Mouse (Mus musculus) neural tube, embryonic 12.5 days (tissue): ENCODE results near the gene Tctn3. TPM values are rescaled to one million over a fixed set of nuclear protein-coding genes. Genes with fewer than 3 reads are reported as not detected.
"Not testable (repeated sequence)": the region's sequence is repeated elsewhere in the genome, so short reads cannot be mapped to it uniquely, and the experiment has no call there.

Source experiments
- ATAC-seq: fragments of 200-750 bp; cut with Nextera tagmentation; 2 replicates; pipeline ENCODE4 v1.8.0; 2017; ENCODE audit warnings: low read depth, mild to moderate bottlenecking, moderate TSS enrichment, moderate library complexity; ENCODE audit not compliant: low FRiP score
- H3K27ac ChIP-seq: fragments of 300-500 bp; sonication (generic); 2 replicates; pipeline ENCODE4 v1.5.1; 2016
- H3K27me3 ChIP-seq: fragments of 300-500 bp; sonication (generic); replicated peaks from 2 replicates; pipeline ENCODE4 v1.6.1; 2016; ENCODE audit warnings: mild to moderate bottlenecking
- H3K36me3 ChIP-seq: fragments of 300-500 bp; sonication (generic); 2 replicates; pipeline ENCODE4 v1.6.1; 2016; ENCODE audit warnings: mild to moderate bottlenecking
- H3K4me1 ChIP-seq: fragments of 300-500 bp; sonication (generic); 2 replicates; pipeline ENCODE4 v1.6.1; 2016
- H3K4me2 ChIP-seq: fragments of 300-500 bp; sonication (generic); replicated peaks from 2 replicates; pipeline ENCODE4 v1.6.1; 2016; ENCODE audit warnings: mild to moderate bottlenecking
- H3K4me3 ChIP-seq: fragments of 300-500 bp; sonication (generic); 2 replicates; pipeline ENCODE4 v1.5.1; 2016
- H3K9ac ChIP-seq: fragments of 300-500 bp; sonication (generic); 2 replicates; pipeline ENCODE4 v1.6.1; 2016; ENCODE audit warnings: mild to moderate bottlenecking
- H3K9me3 ChIP-seq: fragments of 300-500 bp; sonication (generic); 2 replicates; pipeline ENCODE4 v1.6.1; 2016; ENCODE audit warnings: mild to moderate bottlenecking
- WGBS: fragments of 180-500 bp; shearing (Covaris S2); methylation state at CpG from one replicate; pipeline ENCODE4 v1.1.7; 2016; 5-methylcytosine and 5-hydroxymethylcytosine counted together
- polyA plus RNA-seq: library from polyadenylated mRNA; unstranded; fragments of >200 nt; fragmentation: Nextera tagmentation; extraction: Ambion mirVana; gene quantifications from 2 replicates; pipeline ENCODE4 v1.2.1, GENCODE M21; 2016

Gene Tctn3
- polyA plus RNA-seq, 1 experiment from 2014 or later = 11.7 TPM

DNA sequence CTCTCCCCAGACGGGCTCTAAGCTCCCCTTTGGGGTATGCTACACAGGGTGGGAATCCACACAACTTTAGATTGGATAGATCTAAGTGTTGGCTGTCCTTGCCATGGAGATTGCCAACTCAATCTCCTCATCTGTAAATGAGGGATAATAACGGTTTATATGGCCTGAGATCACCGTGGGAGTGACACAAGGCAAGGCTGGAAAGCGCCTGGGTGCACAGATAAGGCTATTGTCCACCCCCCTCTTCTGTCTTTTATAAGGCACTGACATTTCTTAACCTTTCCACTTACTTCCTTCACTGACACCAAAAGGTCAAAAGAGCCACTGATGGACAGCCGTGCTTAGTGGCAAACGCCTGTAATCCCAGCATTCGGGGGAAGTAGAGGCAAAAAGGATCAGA is 25.1 kb downstream of the Tctn3 start:
- H3K4me3 ChIP-seq = peak overlapping the region; percentile 70
- H3K27me3 ChIP-seq = no peaks in the 10 kb centered on the region
- peaks cover 13% of the 10 kb centered on the region for H3K4me1 ChIP-seq
- H3K9ac ChIP-seq = peak overlapping the region; percentile 74; the same call in 1 of the 2 replicates
- 58% methylated on average over 7 of the region's 7 CpGs for WGBS
- H3K9me3 ChIP-seq = no peaks in the 10 kb centered on the region
- peak overlapping the region; percentile 80 for H3K4me2 ChIP-seq
- no peak overlapping the region for H3K27ac ChIP-seq
- peaks cover 23% of the 10 kb centered on the region for H3K36me3 ChIP-seq
- ATAC-seq = no peak

GRCm38 (mm10) chr19:40581662-40582061 is 30.4 kb downstream of the Tctn3 start:
- Histone ChIP-seq H3K4me2 (no peak overlapping the region), H3K9ac (no peak overlapping the region), H3K4me1 (peaks cover 1% of the 10 kb centered on the region; the same call in 1 of the 2 replicates), H3K27me3 (no peaks in the 10 kb centered on the region), H3K27ac (no peak overlapping the region), H3K4me3 (no peak overlapping the region), H3K36me3 (peaks cover 69% of the 10 kb centered on the region), H3K9me3 (no peaks in the 10 kb centered on the region)
- no peak for ATAC-seq
- 87% methylated on average over 5 of the region's 5 CpGs for WGBS

DNA sequence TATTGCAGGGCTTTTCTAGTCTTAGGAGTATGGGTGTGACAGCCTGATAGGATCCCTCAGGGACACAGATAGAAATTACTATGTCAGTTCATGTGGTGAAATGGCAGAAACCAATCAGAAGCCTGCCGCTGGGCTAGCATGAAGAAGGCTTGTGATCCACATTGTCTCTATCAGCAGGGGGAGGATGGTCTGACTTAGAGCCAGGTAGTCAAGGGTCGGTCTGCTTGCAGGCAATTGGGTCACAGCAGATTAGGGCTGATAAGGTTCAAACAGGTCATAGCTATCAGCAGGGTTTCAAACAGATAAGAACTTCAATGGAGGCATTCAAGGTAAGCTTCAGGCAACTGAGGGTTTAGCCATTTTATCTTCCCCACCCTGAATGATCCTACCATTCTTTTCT is 31.1 kb downstream of the Tctn3 start:
- 92% methylated on average over 2 of the region's 2 CpGs for WGBS
- H3K36me3 ChIP-seq = peaks cover 74% of the 10 kb centered on the region

GRCm38 (mm10) chr19:40575438-40575837 is 36.6 kb downstream of the Tctn3 start:
- no peak overlapping the region for H3K27ac ChIP-seq
- no peaks in the 10 kb centered on the region for H3K27me3 ChIP-seq
- no peak overlapping the region for H3K9ac ChIP-seq
- H3K4me3 ChIP-seq = no peak overlapping the region
- H3K36me3 ChIP-seq = peaks cover 93% of the 10 kb centered on the region
- no peak for ATAC-seq
- no peak overlapping the region for H3K4me2 ChIP-seq
- 84% methylated on average over 5 of the region's 5 CpGs for WGBS
- no peaks in the 10 kb centered on the region for H3K4me1 ChIP-seq
- H3K9me3 ChIP-seq = peaks cover 5% of the 10 kb centered on the region; the same call in 1 of the 2 replicates

More for the DNA sequence above, 31.1 kb downstream of the Tctn3 start:
- Histone ChIP-seq H3K27ac (no peak overlapping the region), H3K4me1 (no peaks in the 10 kb centered on the region), H3K9ac (no peak overlapping the region), H3K27me3 (no peaks in the 10 kb centered on the region), H3K4me2 (no peak overlapping the region), H3K4me3 (no peak overlapping the region), H3K9me3 (no peaks in the 10 kb centered on the region)
- no peak for ATAC-seq

DNA sequence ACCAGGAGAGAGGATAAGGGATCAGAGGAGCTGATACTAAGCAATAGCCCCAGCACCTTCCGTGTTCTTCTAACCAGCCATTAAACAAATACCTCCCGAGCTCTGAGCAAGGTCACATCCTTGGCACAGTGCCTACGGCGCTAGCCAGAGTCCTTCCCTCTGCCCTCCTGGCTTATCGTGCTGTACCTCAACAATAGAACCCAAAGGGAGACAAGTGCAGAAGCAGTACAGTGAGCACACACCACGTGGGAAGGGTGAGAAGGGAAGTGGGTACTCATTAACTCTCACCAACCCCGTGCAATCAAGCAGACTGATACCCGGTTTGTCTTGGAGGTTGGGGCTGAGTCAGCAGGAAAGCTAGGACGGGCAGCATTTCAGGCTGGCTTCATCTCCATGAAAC is 41.3 kb downstream of the Tctn3 start:
- WGBS = 92% methylated on average over 9 of the region's 9 CpGs

GRCm38 (mm10) chr19:40567616-40568015 is 44.4 kb downstream of the Tctn3 start:
- Histone ChIP-seq H3K36me3 (peaks cover 98% of the 10 kb centered on the region), H3K27ac (no peak overlapping the region), H3K4me2 (no peak overlapping the region), H3K4me3 (no peak overlapping the region), H3K9me3 (peaks cover 14% of the 10 kb centered on the region; the same call in 1 of the 2 replicates), H3K27me3 (no peaks in the 10 kb centered on the region), H3K4me1 (no peaks in the 10 kb centered on the region), H3K9ac (no peak overlapping the region)
- no peak for ATAC-seq
- 84% methylated on average over 3 of the region's 3 CpGs for WGBS

More for the DNA sequence above, 41.3 kb downstream of the Tctn3 start:
- Histone ChIP-seq H3K4me3 (no peak overlapping the region), H3K27ac (no peak overlapping the region), H3K36me3 (peaks cover 98% of the 10 kb centered on the region), H3K9me3 (peaks cover 14% of the 10 kb centered on the region; the same call in 1 of the 2 replicates), H3K4me1 (no peaks in the 10 kb centered on the region), H3K4me2 (no peak overlapping the region), H3K27me3 (no peaks in the 10 kb centered on the region), H3K9ac (no peak overlapping the region)
- no peak for ATAC-seq

GRCm38 (mm10) chr19:40563880-40564645 is 48.0 kb downstream of the Tctn3 start:
- Histone ChIP-seq H3K9me3 (no peaks in the 10 kb centered on the region), H3K4me3 (no peak overlapping the region), H3K27me3 (no peaks in the 10 kb centered on the region), H3K4me1 (no peaks in the 10 kb centered on the region), H3K9ac (no peak overlapping the region), H3K36me3 (peaks cover 74% of the 10 kb centered on the region), H3K27ac (no peak overlapping the region), H3K4me2 (no peak overlapping the region)
- no peak for ATAC-seq
- 91% methylated on average over 10 of the region's 10 CpGs for WGBS

- H3K36me3 ChIP-seq = peaks cover 69% of the 10 kb centered on the region
- not testable (repeated sequence) for H3K9ac ChIP-seq, ATAC-seq, H3K4me3 ChIP-seq, H3K27me3 ChIP-seq, H3K9me3 ChIP-seq, H3K4me2 ChIP-seq, H3K4me1 ChIP-seq, H3K27ac ChIP-seq
- 76% methylated on average over 15 of the region's 31 CpGs for WGBS
Observed at GRCm38 (mm10) chr19:40561521-40561920, 50.5 kb downstream of the Tctn3 start.

GRCm38 (mm10) chr19:40556029-40556428 is 56.0 kb downstream of the Tctn3 start:
- peaks cover 74% of the 10 kb centered on the region for H3K36me3 ChIP-seq
- H3K4me3 ChIP-seq = no peak overlapping the region
- ATAC-seq = no peak
- H3K9ac ChIP-seq = no peak overlapping the region
- H3K4me2 ChIP-seq = no peak overlapping the region
- H3K27ac ChIP-seq = no peak overlapping the region
- H3K9me3 ChIP-seq = no peaks in the 10 kb centered on the region
- no peaks in the 10 kb centered on the region for H3K27me3 ChIP-seq
- H3K4me1 ChIP-seq = no peaks in the 10 kb centered on the region
- WGBS = 81% methylated on average over 7 of the region's 7 CpGs

GRCm38 (mm10) chr19:40555136-40555535 is 56.9 kb downstream of the Tctn3 start:
- peaks cover 82% of the 10 kb centered on the region for H3K36me3 ChIP-seq

GRCm38 (mm10) chr19:40554343-40554742 is 57.7 kb downstream of the Tctn3 start:
- Histone ChIP-seq H3K27ac (no peak overlapping the region), H3K4me1 (no peaks in the 10 kb centered on the region), H3K27me3 (no peaks in the 10 kb centered on the region), H3K9ac (no peak overlapping the region), H3K9me3 (no peaks in the 10 kb centered on the region), H3K4me3 (no peak overlapping the region), H3K4me2 (no peak overlapping the region), H3K36me3 (peaks cover 89% of the 10 kb centered on the region)
- no peak for ATAC-seq
- WGBS = 95% methylated on average over 11 of the region's 11 CpGs

More at GRCm38 (mm10) chr19:40555136-40555535, 56.9 kb downstream of the Tctn3 start:
- no peak overlapping the region for H3K4me2 ChIP-seq
- ATAC-seq = no peak
- 97% methylated on average over 8 of the region's 8 CpGs for WGBS
- H3K27me3 ChIP-seq = no peaks in the 10 kb centered on the region
- H3K4me1 ChIP-seq = no peaks in the 10 kb centered on the region
- no peaks in the 10 kb centered on the region for H3K9me3 ChIP-seq
- H3K4me3 ChIP-seq = no peak overlapping the region
- no peak overlapping the region for H3K27ac ChIP-seq
- no peak overlapping the region for H3K9ac ChIP-seq

- Histone ChIP-seq H3K9ac (no peak overlapping the region), H3K4me1 (no peaks in the 10 kb centered on the region), H3K36me3 (peaks cover 89% of the 10 kb centered on the region), H3K27me3 (no peaks in the 10 kb centered on the region), H3K4me2 (no peak overlapping the region), H3K9me3 (no peaks in the 10 kb centered on the region), H3K4me3 (no peak overlapping the region), H3K27ac (no peak overlapping the region)
- 85% methylated on average over 6 of the region's 6 CpGs for WGBS
- ATAC-seq = no peak
Observed at GRCm38 (mm10) chr19:40553849-40554248, 58.2 kb downstream of the Tctn3 start.
